Mouse (Mus musculus): ENCODE measurements at regions not wholly inside any gene's neighbourhood (a gene's known extent, or its start where the extent isn't known, plus 50 kb on each side); places are given as distances from the start of the nearest gene placed in this dataset.

GRCm38 (mm10) chr8:48944177-48944576 lies 100.4 kb upstream of the Tenm3 start:
- no peak for DNase-seq (ENCODE audit: low spot score)
- no peaks in the 10 kb centered on the region for H3K9me3 ChIP-seq (replicated peaks)
- peaks cover 3% of the 10 kb centered on the region; the same call in 1 of the 2 replicates for H3K4me1 ChIP-seq
- no peaks in the 10 kb centered on the region for H3K27me3 ChIP-seq (ENCODE audit: low read depth, poor library complexity, severe bottlenecking)
- H3K4me3 ChIP-seq = no peak overlapping the region
- H3K27ac ChIP-seq = no peak overlapping the region
- WGBS = 13% methylated on average over 1 of the region's 1 CpGs
- no peaks in the 10 kb centered on the region for H3K36me3 ChIP-seq

- H3K27ac ChIP-seq = no peak overlapping the region
- DNase-seq (ENCODE audit: low spot score) = no peak
- 93% methylated on average over 3 of the region's 3 CpGs for WGBS
- H3K9me3 ChIP-seq (replicated peaks) = no peaks in the 10 kb centered on the region
- peaks cover 2% of the 10 kb centered on the region; the same call in 1 of the 2 replicates for H3K4me1 ChIP-seq
- H3K36me3 ChIP-seq = no peaks in the 10 kb centered on the region
- H3K4me3 ChIP-seq = no peak overlapping the region
- H3K27me3 ChIP-seq (ENCODE audit: low read depth, poor library complexity, severe bottlenecking) = no peaks in the 10 kb centered on the region
Measured at GRCm38 (mm10) chr8:48937144-48937543, 93.4 kb upstream of the Tenm3 start.

- Histone ChIP-seq H3K27me3 (ENCODE audit: low read depth, poor library complexity, severe bottlenecking) (no peaks in the 10 kb centered on the region), H3K36me3 (no peaks in the 10 kb centered on the region), H3K4me1 (no peaks in the 10 kb centered on the region), H3K9me3 (replicated peaks) (no peaks in the 10 kb centered on the region), H3K27ac (no peak overlapping the region), H3K4me3 (no peak overlapping the region)
- 83% methylated on average over 11 of the region's 11 CpGs for whole genome bisulfite sequencing
- no peak for DNase-seq (ENCODE audit: low spot score)
Measured at GRCm38 (mm10) chr8:48927135-48927534, 83.4 kb upstream of the Tenm3 start.

GRCm38 (mm10) chr8:48915275-48915674 lies 71.5 kb upstream of the Tenm3 start:
- no peak overlapping the region for H3K27ac ChIP-seq
- 62% methylated on average over 3 of the region's 3 CpGs for WGBS
- DNase-seq (ENCODE audit: low spot score) = no peak

GRCm38 (mm10) chr8:48912842-48913241 lies 69.1 kb upstream of the Tenm3 start:
- Histone ChIP-seq H3K36me3 (no peaks in the 10 kb centered on the region), H3K4me1 (0 out of 2 replicates have a peak, but pooled peaks cover 4% of the 10 kb centered on the region), H3K4me3 (no peak overlapping the region), H3K27me3 (ENCODE audit: low read depth, poor library complexity, severe bottlenecking) (no peaks in the 10 kb centered on the region; the same call in 1 of the 2 replicates), H3K9me3 (replicated peaks) (no peaks in the 10 kb centered on the region), H3K27ac (no peak overlapping the region)
- DNase-seq (ENCODE audit: low spot score) = no peak
- WGBS = 78% methylated on average over 4 of the region's 4 CpGs

More at GRCm38 (mm10) chr8:48915275-48915674, 71.5 kb upstream of the Tenm3 start:
- no peaks in the 10 kb centered on the region for H3K9me3 ChIP-seq (replicated peaks)
- 0 out of 2 replicates have a peak, but pooled peaks cover 4% of the 10 kb centered on the region for H3K4me1 ChIP-seq
- H3K27me3 ChIP-seq (ENCODE audit: low read depth, poor library complexity, severe bottlenecking) = no peaks in the 10 kb centered on the region; the same call in 1 of the 2 replicates
- no peaks in the 10 kb centered on the region for H3K36me3 ChIP-seq
- no peak overlapping the region for H3K4me3 ChIP-seq

- WGBS = 93% methylated on average over 6 of the region's 6 CpGs
- Histone ChIP-seq H3K4me3 (no peak overlapping the region), H3K4me1 (no peaks in the 10 kb centered on the region), H3K27ac (no peak overlapping the region), H3K36me3 (no peaks in the 10 kb centered on the region), H3K9me3 (replicated peaks) (no peaks in the 10 kb centered on the region), H3K27me3 (ENCODE audit: low read depth, poor library complexity, severe bottlenecking) (no peaks in the 10 kb centered on the region)
- DNase-seq (ENCODE audit: low spot score) = no peak
Measured at GRCm38 (mm10) chr8:48901668-48902406, 58.1 kb upstream of the Tenm3 start.

GRCm38 (mm10) chr8:48896687-48897086 lies 52.9 kb upstream of the Tenm3 start:
- Histone ChIP-seq H3K36me3 (no peaks in the 10 kb centered on the region), H3K27me3 (ENCODE audit: low read depth, poor library complexity, severe bottlenecking) (no peaks in the 10 kb centered on the region), H3K9me3 (replicated peaks) (no peaks in the 10 kb centered on the region), H3K4me3 (no peak overlapping the region), H3K27ac (no peak overlapping the region), H3K4me1 (peaks cover 9% of the 10 kb centered on the region)
- 91% methylated on average over 2 of the region's 2 CpGs for WGBS
- DNase-seq (ENCODE audit: low spot score) = no peak

- Histone ChIP-seq H3K36me3 (no peaks in the 10 kb centered on the region), H3K4me3 (no peak overlapping the region), H3K4me1 (peaks cover 9% of the 10 kb centered on the region), H3K27me3 (ENCODE audit: low read depth, poor library complexity, severe bottlenecking) (no peaks in the 10 kb centered on the region), H3K27ac (no peak overlapping the region), H3K9me3 (replicated peaks) (no peaks in the 10 kb centered on the region)
- DNase-seq (ENCODE audit: low spot score) = no peak
- WGBS = 79% methylated on average over 7 of the region's 7 CpGs
Measured at GRCm38 (mm10) chr8:48896251-48896650, 52.5 kb upstream of the Tenm3 start.

GRCm38 (mm10) chr8:48895586-48895985 lies 51.8 kb upstream of the Tenm3 start:
- Histone ChIP-seq H3K36me3 (no peaks in the 10 kb centered on the region), H3K4me3 (no peak overlapping the region), H3K9me3 (replicated peaks) (no peaks in the 10 kb centered on the region), H3K4me1 (peaks cover 13% of the 10 kb centered on the region), H3K27me3 (ENCODE audit: low read depth, poor library complexity, severe bottlenecking) (no peaks in the 10 kb centered on the region), H3K27ac (no peak overlapping the region)
- DNase-seq (ENCODE audit: low spot score) = peak; percentile 34
- 55% methylated on average over 8 of the region's 8 CpGs for WGBS

Data from limb, embryonic 10.5 days (tissue).